In genomic region chr12:102877301-102878030, GRCm38 (mm10) we compare ENCODE assay signal across 8 mouse cellular contexts. TPM values are rescaled to one million over a fixed set of nuclear protein-coding genes. Genes with fewer than 3 reads are reported as not detected.
DNase-seq lines count a peak whose midpoint lies in the region; ATAC-seq and TF ChIP-seq lines count a peak whose summit lies in the region.

No protein-coding gene starts in this region.

- H3K4me3 ChIP-seq in E14TG2a.4 (replicated peaks; ENCODE audit: low read length): peak overlapping the region; percentile 90
- peak overlapping the region; percentile 70 for H3K4me3 ChIP-seq in erythroblast, embryonic 14.5 days (replicated peaks)
- peak overlapping the region; percentile 81 for H3K4me3 ChIP-seq in heart, embryonic 15.5 days
- H3K4me3 ChIP-seq in lung, adult 2 months (replicated peaks; ENCODE audit: extremely low read depth, low read depth, low read length): peak overlapping the region; percentile 95
- peak overlapping the region; percentile 89 for H3K4me3 ChIP-seq in neural tube, embryonic 14.5 days (ENCODE audit: low read depth, low read length)

- ATAC-seq in heart, embryonic 15.5 days (replicated peaks; ENCODE audit: insufficient number of reproducible peaks, insufficient read depth, low FRiP score, low read depth): peak; percentile 75
- ATAC-seq in neural tube, embryonic 14.5 days (ENCODE audit: low read depth): peak; percentile 77

- peak overlapping the region; percentile 99 for H3K9ac ChIP-seq in heart, embryonic 15.5 days
- H3K9ac ChIP-seq in neural tube, embryonic 14.5 days (replicated peaks; ENCODE audit: low read depth, low read length): peak overlapping the region; percentile 86

- peak overlapping the region; percentile 70 for H3K4me2 ChIP-seq in heart, embryonic 15.5 days
- H3K4me2 ChIP-seq in neural tube, embryonic 14.5 days (ENCODE audit: low read depth, low read length): peak overlapping the region; percentile 82

- peak overlapping the region; percentile 98 for H3K27ac ChIP-seq in heart, embryonic 15.5 days
- H3K27ac ChIP-seq in neural tube, embryonic 14.5 days (ENCODE audit: low read depth, low read length): peak overlapping the region; percentile 94

- no peak for TF ChIP-seq CTCF in E14TG2a.4 (conservative IDR thresholded peaks at IDR 0.05; ENCODE audit: low read length)
- no peak for TF ChIP-seq CTCF in lung, adult 2 months (IDR thresholded peaks at IDR 0.05; ENCODE audit: insufficient read depth, low read length)

- H3K36me3 ChIP-seq in E14TG2a.4 (ENCODE audit: insufficient read depth, low read length): no peaks in the 10 kb centered on the region
- no peaks in the 10 kb centered on the region for H3K36me3 ChIP-seq in erythroblast, embryonic 14.5 days (ENCODE audit: control insufficient read depth)
- no peaks in the 10 kb centered on the region for H3K36me3 ChIP-seq in heart, embryonic 15.5 days
- H3K36me3 ChIP-seq in neural tube, embryonic 14.5 days (ENCODE audit: control insufficient read depth, insufficient read depth, low read length): no peaks in the 10 kb centered on the region

- DNase-seq in brain, adult 2 months (ENCODE audit: low read depth, low spot score): peak; percentile 68
- peak; percentile 59 for DNase-seq in kidney, postnatal 14 days
- peak; percentile 58 for DNase-seq in lung, adult 2 months
- DNase-seq in testis, postnatal 10 days (ENCODE audit: low spot score): peak; percentile 59

- H3K4me1 ChIP-seq in E14TG2a.4 (replicated peaks; ENCODE audit: low read depth, low read length): peaks cover 20% of the 10 kb centered on the region
- peaks cover 31% of the 10 kb centered on the region for H3K4me1 ChIP-seq in erythroblast, embryonic 14.5 days (ENCODE audit: control insufficient read depth)
- peaks cover 25% of the 10 kb centered on the region for H3K4me1 ChIP-seq in heart, embryonic 15.5 days (replicated peaks)
- H3K4me1 ChIP-seq in lung, adult 2 months (ENCODE audit: control insufficient read depth, insufficient read depth, low read length): peaks cover 7% of the 10 kb centered on the region
- peaks cover 16% of the 10 kb centered on the region for H3K4me1 ChIP-seq in neural tube, embryonic 14.5 days (ENCODE audit: control insufficient read depth, insufficient read depth, low read length)

- TF ChIP-seq POLR2A in lung, adult 2 months (IDR thresholded peaks at IDR 0.05; ENCODE audit: borderline replicate concordance, extremely low read depth, low read depth, low read length): peak; percentile 18; the same call in 1 of the 2 replicates

- H3K9me3 ChIP-seq in E14TG2a.4 (ENCODE audit: low read length): no peaks in the 10 kb centered on the region
- no peaks in the 10 kb centered on the region for H3K9me3 ChIP-seq in erythroblast, embryonic 14.5 days (ENCODE audit: control insufficient read depth, low read length)
- no peaks in the 10 kb centered on the region for H3K9me3 ChIP-seq in heart, embryonic 15.5 days (replicated peaks)
- no peaks in the 10 kb centered on the region for H3K9me3 ChIP-seq in neural tube, embryonic 14.5 days (ENCODE audit: control insufficient read depth, low read length)

- under 1% methylated on average over 69 of the region's 70 CpGs for WGBS in heart, embryonic 15.5 days
- WGBS in lung, adult 2 months: under 1% methylated on average over 65 of the region's 70 CpGs
- under 1% methylated on average over 56 of the region's 70 CpGs for WGBS in neural tube, embryonic 14.5 days

- H3K27me3 ChIP-seq in E14TG2a.4 (ENCODE audit: insufficient read depth, low read length): peaks cover 25% of the 10 kb centered on the region
- peaks cover 11% of the 10 kb centered on the region for H3K27me3 ChIP-seq in erythroblast, embryonic 14.5 days (ENCODE audit: control insufficient read depth)
- no peaks in the 10 kb centered on the region for H3K27me3 ChIP-seq in heart, embryonic 15.5 days
- no peaks in the 10 kb centered on the region for H3K27me3 ChIP-seq in neural tube, embryonic 14.5 days (ENCODE audit: control insufficient read depth, insufficient read depth, low read length)

RNA-seq across cellular contexts. Expression of gene Btbd7, which starts 0.8 kb away (rescaled TPM):
- polyA plus RNA-seq in erythroblast, embryonic 14.5 days (2012): 0.10 and 0.17 TPM in 2 replicates
- polyA plus RNA-seq in heart, embryonic 15.5 days (2015; fragmentation: Nextera tagmentation; extraction: Ambion mirVana): 11.9 and 13.6 TPM in 2 replicates
- 18.2 and 22.5 TPM in 2 replicates for polyA plus RNA-seq in lung, adult 2 months (2012; rRNA removed)
- polyA plus RNA-seq in neural tube, embryonic 14.5 days (2014; fragmentation: Nextera tagmentation; extraction: Ambion mirVana): 15.1 and 18.0 TPM in 2 replicates

RNA-seq across cellular contexts. Expression of gene Cox8c, which starts 21.6 kb away (rescaled TPM):
- polyA plus RNA-seq in erythroblast, embryonic 14.5 days (2012): not detected in 2 replicates
- polyA plus RNA-seq in heart, embryonic 15.5 days (2015; fragmentation: Nextera tagmentation; extraction: Ambion mirVana): not detected in 2 replicates
- not detected in 2 replicates for polyA plus RNA-seq in lung, adult 2 months (2012; rRNA removed)
- polyA plus RNA-seq in neural tube, embryonic 14.5 days (2014; fragmentation: Nextera tagmentation; extraction: Ambion mirVana): not detected in 2 replicates

Comparison
In these comparisons a context has a peak if more than half of its experiments do, and no peak if none do; other contexts are left out.
1. Peak in every context shown above with its lines: DNase-seq, ATAC-seq, H3K4me3 ChIP-seq and H3K27ac ChIP-seq.
2. RNA of gene Btbd7, which starts 0.8 kb away (polyA plus RNA-seq): 18.2 to 22.5 TPM in lung, adult 2 months, 15.1 to 18.0 TPM in neural tube, embryonic 14.5 days and 11.9 to 13.6 TPM in heart, embryonic 15.5 days; 0.10 to 0.17 TPM in erythroblast, embryonic 14.5 days; every median in the first group is over 10 times any median in the second.